Mouse (Mus musculus): Measurements from ENCODE around the gene Uaca.

Gene Uaca

GRCm38 (mm10) chr9:60794210-60794840 lies at the start of gene Uaca:
TSS of gene Uaca (plus strand) at chr9:60794542.
- no peak for DNase-seq (ENCODE audit: low read depth)

- DNase-seq (ENCODE audit: low read depth) = no peak
Observed at GRCm38 (mm10) chr9:60744971-60745370, 49.4 kb upstream of the Uaca start.

- DNase-seq (ENCODE audit: low read depth) = no peak
Observed at GRCm38 (mm10) chr9:60746561-60746960, 47.8 kb upstream of the Uaca start.

- no peak for DNase-seq (ENCODE audit: low read depth)
Observed at GRCm38 (mm10) chr9:60747672-60748071, 46.7 kb upstream of the Uaca start.

GRCm38 (mm10) chr9:60748191-60748590 lies 46.2 kb upstream of the Uaca start:
- DNase-seq (ENCODE audit: low read depth) = no peak

- DNase-seq (ENCODE audit: low read depth) = peak; percentile 10
Observed at GRCm38 (mm10) chr9:60749105-60749504, 45.2 kb upstream of the Uaca start.

GRCm38 (mm10) chr9:60751098-60751497 lies 43.2 kb upstream of the Uaca start:
- no peak for DNase-seq (ENCODE audit: low read depth)

GRCm38 (mm10) chr9:60751971-60752370 lies 42.4 kb upstream of the Uaca start:
- no peak for DNase-seq (ENCODE audit: low read depth)

GRCm38 (mm10) chr9:60752636-60753035 lies 41.7 kb upstream of the Uaca start:
- no peak for DNase-seq (ENCODE audit: low read depth)

- peak; percentile 67 for DNase-seq (ENCODE audit: low read depth)
Observed at GRCm38 (mm10) chr9:60756258-60756657, 38.1 kb upstream of the Uaca start.

- no peak for DNase-seq (ENCODE audit: low read depth)
Observed at GRCm38 (mm10) chr9:60756866-60757740, 37.2 kb upstream of the Uaca start.

- no peak for DNase-seq (ENCODE audit: low read depth)
Observed at GRCm38 (mm10) chr9:60757817-60758216, 36.5 kb upstream of the Uaca start.

- DNase-seq (ENCODE audit: low read depth) = no peak
Observed at GRCm38 (mm10) chr9:60759436-60760007, 34.8 kb upstream of the Uaca start.

GRCm38 (mm10) chr9:60765181-60765580 lies 29.2 kb upstream of the Uaca start:
- DNase-seq (ENCODE audit: low read depth) = no peak

- DNase-seq (ENCODE audit: low read depth) = no peak
Observed at GRCm38 (mm10) chr9:60768393-60768792, 25.9 kb upstream of the Uaca start.

- no peak for DNase-seq (ENCODE audit: low read depth)
Observed at GRCm38 (mm10) chr9:60769711-60770111, 24.6 kb upstream of the Uaca start.

- no peak for DNase-seq (ENCODE audit: low read depth)
Observed at GRCm38 (mm10) chr9:60773713-60774112, 20.6 kb upstream of the Uaca start.

GRCm38 (mm10) chr9:60776899-60777298 lies 17.4 kb upstream of the Uaca start:
- no peak for DNase-seq (ENCODE audit: low read depth)

GRCm38 (mm10) chr9:60782057-60782789 lies 12.1 kb upstream of the Uaca start:
- no peak for DNase-seq (ENCODE audit: low read depth)

GRCm38 (mm10) chr9:60785069-60785468 lies 9.3 kb upstream of the Uaca start:
- DNase-seq (ENCODE audit: low read depth) = no peak

- no peak for DNase-seq (ENCODE audit: low read depth)
Observed at GRCm38 (mm10) chr9:60787517-60788110, 6.7 kb upstream of the Uaca start.

- DNase-seq (ENCODE audit: low read depth) = no peak
Observed at GRCm38 (mm10) chr9:60790282-60790681, 4.1 kb upstream of the Uaca start.

All from induced T-regulatory cell, adult 2 months (primary cell).